Comparison of ENCODE assay signal across 8 mouse cellular contexts in the genomic region with DNA sequence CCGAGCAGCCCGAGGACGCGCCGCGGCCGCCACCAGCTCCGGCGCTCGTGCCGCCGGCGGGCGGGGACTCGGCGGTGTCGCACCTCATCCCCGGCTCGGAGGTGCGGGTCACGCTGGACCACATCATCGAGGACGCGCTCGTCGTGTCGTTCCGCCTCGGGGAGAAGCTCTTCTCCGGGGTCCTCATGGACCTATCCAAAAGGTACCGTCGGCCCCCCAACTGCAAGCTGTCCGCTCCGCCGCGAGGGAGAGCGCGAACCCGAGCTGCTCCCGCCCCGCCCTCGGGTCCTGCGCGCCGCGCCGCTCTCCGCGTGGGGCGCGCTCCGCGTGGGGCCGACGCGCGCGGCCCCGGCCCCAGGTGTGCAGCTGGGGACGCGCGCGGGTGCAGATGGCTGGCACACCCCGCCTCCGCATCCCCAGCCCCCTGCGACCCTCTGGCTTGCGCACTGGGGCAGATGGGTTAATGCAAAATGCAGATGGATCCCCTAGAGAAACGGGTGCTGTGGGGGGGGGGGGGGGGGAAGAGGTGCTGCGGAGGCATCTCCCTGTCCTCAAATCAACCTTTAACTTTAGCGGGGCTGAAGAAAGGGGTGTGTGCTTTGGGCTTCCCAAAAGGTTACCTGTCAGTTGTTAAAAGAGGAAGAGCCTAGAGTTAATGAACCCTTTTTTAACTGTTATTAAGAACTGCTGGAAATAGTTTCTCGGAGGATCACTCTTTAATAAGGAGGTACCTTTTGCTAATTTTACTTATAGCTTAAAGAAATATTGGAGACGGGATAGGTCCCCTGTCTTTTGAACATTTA. TPM values are rescaled to one million over a fixed set of nuclear protein-coding genes. Genes with fewer than 3 reads are reported as not detected.
DNase-seq lines count a peak whose midpoint lies in the region; TF ChIP-seq lines count a peak whose summit lies in the region.

No protein-coding gene starts in this region.

- TF ChIP-seq CTCF in cerebellum, adult 2 months (IDR thresholded peaks at IDR 0.05; ENCODE audit: borderline replicate concordance, insufficient read depth, low read depth, low read length): no peak

- H3K27me3 ChIP-seq in cerebellum, adult 2 months (ENCODE audit: control insufficient read depth, insufficient read depth, low read length): no peaks in the 10 kb centered on the region
- no peaks in the 10 kb centered on the region for H3K27me3 ChIP-seq in hindbrain, embryonic 10.5 days (ENCODE audit: insufficient read depth, poor library complexity, severe bottlenecking)

- peak; percentile 41 for DNase-seq in Muller cell, postnatal 12 days (ENCODE audit: inconsistent ontology term)
- DNase-seq in cerebellum, adult 2 months: peak; percentile 77 to 84
- peak; percentile 35 for DNase-seq in forelimb bud, embryonic 11.5 days (ENCODE audit: low read depth, low spot score)
- peak; percentile 60 for DNase-seq in hindbrain, embryonic 10.5 days (ENCODE audit: low spot score)
- peak; percentile 43 to 66 for DNase-seq in layer of hippocampus, postnatal 14 days (ENCODE audit: low spot score in 2 of 2)
- DNase-seq in lung, postnatal 10 days: peak; percentile 59
- DNase-seq in retina, postnatal 1 day: peak; percentile 70
- peak; percentile 84 for DNase-seq in thymus, postnatal 4 days

- peak overlapping the region; percentile 97 for H3K27ac ChIP-seq in cerebellum, adult 2 months (ENCODE audit: insufficient read depth, low read length)
- H3K27ac ChIP-seq in hindbrain, embryonic 10.5 days: peak overlapping the region; percentile 99

- TF ChIP-seq POLR2A in cerebellum, adult 2 months (IDR thresholded peaks at IDR 0.05; ENCODE audit: borderline replicate concordance, insufficient read depth, low read length): peak; percentile 63; the same call in 1 of the 2 replicates

- peak overlapping the region; percentile 76 for H3K4me3 ChIP-seq in cerebellum, adult 2 months (replicated peaks; ENCODE audit: insufficient read depth, low read depth, low read length)
- peak overlapping the region; percentile 93 for H3K4me3 ChIP-seq in hindbrain, embryonic 10.5 days

- H3K9me3 ChIP-seq in hindbrain, embryonic 10.5 days: no peaks in the 10 kb centered on the region

- under 1% methylated on average over 71 of the region's 72 CpGs for WGBS in cerebellum, adult 2 months
- 1% methylated on average over 72 of the region's 72 CpGs for WGBS in hindbrain, embryonic 10.5 days

- H3K4me1 ChIP-seq in cerebellum, adult 2 months (ENCODE audit: control insufficient read depth, insufficient read depth, low read length): no peaks in the 10 kb centered on the region; the same call in 1 of the 2 replicates
- H3K4me1 ChIP-seq in hindbrain, embryonic 10.5 days (replicated peaks): peaks cover 31% of the 10 kb centered on the region

- peaks cover 38% of the 10 kb centered on the region for H3K36me3 ChIP-seq in hindbrain, embryonic 10.5 days

RNA-seq across cellular contexts. Expression of a gene that starts 0.8 kb away (rescaled TPM):
- 40.0 and 42.0 TPM in 2 replicates for polyA plus RNA-seq in cerebellum, adult 2 months (2012; rRNA removed)
- polyA plus RNA-seq in hindbrain, embryonic 10.5 days (2016; fragmentation: Nextera tagmentation; extraction: Ambion mirVana): 27.3 and 34.1 TPM in 2 replicates
- 10 to 100 TPM; 69.6 to 73.3 TPM for total RNA-seq in layer of hippocampus, postnatal 14 days (2021)

Comparison
In these comparisons a context has a peak if more than half of its experiments do, and no peak if none do; other contexts are left out.
1. Peak in every context shown above with its lines: DNase-seq, H3K4me3 ChIP-seq and H3K27ac ChIP-seq.